Mouse (Mus musculus): ENCODE data around the gene Fam163b. TPM values are rescaled to one million over a fixed set of nuclear protein-coding genes. Genes with fewer than 3 reads are reported as not detected.

Fam163b gene
- polyA plus RNA-seq, 1 experiment from 2014 or later = 0.24 TPM

GRCm38 (mm10) chr2:27128990-27129389 is 13.3 kb downstream of the Fam163b start:
- 65% methylated on average over 3 of the region's 3 CpGs for WGBS

GRCm38 (mm10) chr2:27126496-27126895 is 15.8 kb downstream of the Fam163b start:
- Histone ChIP-seq H3K27me3 (no peaks in the 10 kb centered on the region; the same call in 1 of the 2 replicates), H3K9me3 (no peaks in the 10 kb centered on the region), H3K4me3 (no peak overlapping the region), H3K4me1 (peaks cover 25% of the 10 kb centered on the region), H3K36me3 (no peaks in the 10 kb centered on the region), H3K27ac (no peak overlapping the region), H3K9ac (no peak overlapping the region), H3K4me2 (no peak overlapping the region)
- 56% methylated on average over 4 of the region's 4 CpGs for WGBS
- ATAC-seq (ENCODE audit: insufficient number of reproducible peaks, insufficient read depth, low FRiP score, low TSS enrichment, low read depth) = no peak

More at GRCm38 (mm10) chr2:27128990-27129389, 13.3 kb downstream of the Fam163b start:
- H3K36me3 ChIP-seq = no peaks in the 10 kb centered on the region
- no peak for ATAC-seq (ENCODE audit: insufficient number of reproducible peaks, insufficient read depth, low FRiP score, low TSS enrichment, low read depth)
- no peak overlapping the region for H3K27ac ChIP-seq
- no peaks in the 10 kb centered on the region for H3K9me3 ChIP-seq
- H3K4me3 ChIP-seq = no peak overlapping the region
- H3K4me1 ChIP-seq = peaks cover 2% of the 10 kb centered on the region; the same call in 1 of the 2 replicates
- no peaks in the 10 kb centered on the region; the same call in 1 of the 2 replicates for H3K27me3 ChIP-seq
- no peak overlapping the region for H3K4me2 ChIP-seq
- H3K9ac ChIP-seq = no peak overlapping the region

- Histone ChIP-seq H3K4me3 (no peak overlapping the region), H3K4me1 (peaks cover 30% of the 10 kb centered on the region), H3K9ac (no peak overlapping the region), H3K27me3 (no peaks in the 10 kb centered on the region; the same call in 1 of the 2 replicates), H3K4me2 (no peak overlapping the region), H3K36me3 (no peaks in the 10 kb centered on the region), H3K9me3 (no peaks in the 10 kb centered on the region), H3K27ac (no peak overlapping the region)
- WGBS = 41% methylated on average over 10 of the region's 10 CpGs
- no peak for ATAC-seq (ENCODE audit: insufficient number of reproducible peaks, insufficient read depth, low FRiP score, low TSS enrichment, low read depth)
These were observed 16.3 kb downstream of the Fam163b start for GRCm38 (mm10) chr2:27125979-27126378.

- Histone ChIP-seq H3K27ac (peak overlapping the region; percentile 51; the same call in 1 of the 2 replicates), H3K9ac (no peak overlapping the region), H3K4me3 (no peak overlapping the region), H3K4me2 (no peak overlapping the region), H3K27me3 (peaks cover under 1% of the 10 kb centered on the region; the same call in 1 of the 2 replicates), H3K4me1 (peaks cover 39% of the 10 kb centered on the region), H3K9me3 (no peaks in the 10 kb centered on the region), H3K36me3 (no peaks in the 10 kb centered on the region)
- ATAC-seq (ENCODE audit: insufficient number of reproducible peaks, insufficient read depth, low FRiP score, low TSS enrichment, low read depth) = no peak
- 88% methylated on average over 4 of the region's 4 CpGs for WGBS
These were observed 19.2 kb downstream of the Fam163b start for GRCm38 (mm10) chr2:27123121-27123520.

GRCm38 (mm10) chr2:27122578-27122977 is 19.7 kb downstream of the Fam163b start:
- WGBS = 22% methylated on average over 9 of the region's 9 CpGs
- peak overlapping the region; percentile 51 for H3K27ac ChIP-seq
- ATAC-seq (ENCODE audit: insufficient number of reproducible peaks, insufficient read depth, low FRiP score, low TSS enrichment, low read depth) = peak; percentile 49; the same call in 1 of the 2 replicates

GRCm38 (mm10) chr2:27121626-27122355 is 20.5 kb downstream of the Fam163b start:
- H3K27ac ChIP-seq = peak overlapping the region; percentile 51
- peak overlapping the region; percentile 23; the same call in 1 of the 2 replicates for H3K4me2 ChIP-seq

More at GRCm38 (mm10) chr2:27122578-27122977, 19.7 kb downstream of the Fam163b start:
- Histone ChIP-seq H3K9me3 (no peaks in the 10 kb centered on the region), H3K4me3 (no peak overlapping the region), H3K27me3 (peaks cover 4% of the 10 kb centered on the region), H3K4me1 (peaks cover 39% of the 10 kb centered on the region), H3K9ac (0 out of 2 replicates have a peak overlapping the region, but pooled peaks have one; percentile 1), H3K4me2 (no peak overlapping the region), H3K36me3 (no peaks in the 10 kb centered on the region)

GRCm38 (mm10) chr2:27120241-27120641 is 22.1 kb downstream of the Fam163b start:
- WGBS = 77% methylated on average over 8 of the region's 8 CpGs
- H3K36me3 ChIP-seq = no peaks in the 10 kb centered on the region
- H3K27me3 ChIP-seq = peaks cover 4% of the 10 kb centered on the region
- peaks cover 37% of the 10 kb centered on the region for H3K4me1 ChIP-seq
- H3K4me2 ChIP-seq = no peak overlapping the region
- H3K4me3 ChIP-seq = no peak overlapping the region
- H3K9me3 ChIP-seq = no peaks in the 10 kb centered on the region
- ATAC-seq (ENCODE audit: insufficient number of reproducible peaks, insufficient read depth, low FRiP score, low TSS enrichment, low read depth) = no peak
- H3K27ac ChIP-seq = peak overlapping the region; percentile 7; the same call in 1 of the 2 replicates
- H3K9ac ChIP-seq = no peak overlapping the region

More at GRCm38 (mm10) chr2:27121626-27122355, 20.5 kb downstream of the Fam163b start:
- Histone ChIP-seq H3K9me3 (no peaks in the 10 kb centered on the region), H3K9ac (0 out of 2 replicates have a peak overlapping the region, but pooled peaks have one; percentile 1), H3K36me3 (no peaks in the 10 kb centered on the region), H3K27me3 (peaks cover 4% of the 10 kb centered on the region), H3K4me1 (peaks cover 39% of the 10 kb centered on the region), H3K4me3 (no peak overlapping the region)
- ATAC-seq (ENCODE audit: insufficient number of reproducible peaks, insufficient read depth, low FRiP score, low TSS enrichment, low read depth) = peak; percentile 38; the same call in 1 of the 2 replicates
- 14% methylated on average over 9 of the region's 9 CpGs for WGBS

GRCm38 (mm10) chr2:27119766-27120165 is 22.5 kb downstream of the Fam163b start:
- ATAC-seq (ENCODE audit: insufficient number of reproducible peaks, insufficient read depth, low FRiP score, low TSS enrichment, low read depth) = no peak
- H3K4me2 ChIP-seq = no peak overlapping the region
- no peak overlapping the region for H3K9ac ChIP-seq
- H3K4me1 ChIP-seq = peaks cover 37% of the 10 kb centered on the region
- H3K27ac ChIP-seq = peak overlapping the region; percentile 7; the same call in 1 of the 2 replicates
- 89% methylated on average over 2 of the region's 2 CpGs for WGBS
- no peaks in the 10 kb centered on the region for H3K36me3 ChIP-seq
- no peaks in the 10 kb centered on the region for H3K9me3 ChIP-seq
- H3K27me3 ChIP-seq = peaks cover 4% of the 10 kb centered on the region
- no peak overlapping the region for H3K4me3 ChIP-seq

GRCm38 (mm10) chr2:27118452-27118851 is 23.8 kb downstream of the Fam163b start:
- Histone ChIP-seq H3K4me1 (peaks cover 33% of the 10 kb centered on the region), H3K9ac (no peak overlapping the region), H3K27me3 (peaks cover 4% of the 10 kb centered on the region), H3K36me3 (no peaks in the 10 kb centered on the region), H3K4me2 (no peak overlapping the region), H3K4me3 (no peak overlapping the region), H3K9me3 (no peaks in the 10 kb centered on the region), H3K27ac (no peak overlapping the region)
- WGBS = 52% methylated on average over 4 of the region's 4 CpGs
- no peak for ATAC-seq (ENCODE audit: insufficient number of reproducible peaks, insufficient read depth, low FRiP score, low TSS enrichment, low read depth)

- no peak overlapping the region for H3K9ac ChIP-seq
- H3K4me2 ChIP-seq = no peak overlapping the region
- 88% methylated on average over 10 of the region's 10 CpGs for WGBS
- H3K9me3 ChIP-seq = no peaks in the 10 kb centered on the region
- H3K27me3 ChIP-seq = peaks cover 9% of the 10 kb centered on the region; the same call in 1 of the 2 replicates
- no peak overlapping the region for H3K27ac ChIP-seq
- ATAC-seq (ENCODE audit: insufficient number of reproducible peaks, insufficient read depth, low FRiP score, low TSS enrichment, low read depth) = no peak
- H3K4me3 ChIP-seq = no peak overlapping the region
- H3K4me1 ChIP-seq = no peaks in the 10 kb centered on the region
- H3K36me3 ChIP-seq = no peaks in the 10 kb centered on the region
These were observed 28.1 kb downstream of the Fam163b start for GRCm38 (mm10) chr2:27114169-27114568.

GRCm38 (mm10) chr2:27112585-27112984 is 29.7 kb downstream of the Fam163b start:
- no peaks in the 10 kb centered on the region for H3K36me3 ChIP-seq
- H3K4me2 ChIP-seq = no peak overlapping the region
- no peak for ATAC-seq (ENCODE audit: insufficient number of reproducible peaks, insufficient read depth, low FRiP score, low TSS enrichment, low read depth)
- H3K27ac ChIP-seq = no peak overlapping the region
- H3K9me3 ChIP-seq = no peaks in the 10 kb centered on the region
- no peaks in the 10 kb centered on the region for H3K4me1 ChIP-seq
- H3K4me3 ChIP-seq = no peak overlapping the region
- no peak overlapping the region for H3K9ac ChIP-seq
- WGBS = 84% methylated on average over 20 of the region's 20 CpGs
- H3K27me3 ChIP-seq = peaks cover 9% of the 10 kb centered on the region; the same call in 1 of the 2 replicates

- Histone ChIP-seq H3K36me3 (no peaks in the 10 kb centered on the region), H3K9me3 (no peaks in the 10 kb centered on the region), H3K4me3 (no peak overlapping the region), H3K4me1 (peaks cover 15% of the 10 kb centered on the region), H3K27me3 (peaks cover 12% of the 10 kb centered on the region), H3K4me2 (no peak overlapping the region), H3K27ac (no peak overlapping the region), H3K9ac (no peak overlapping the region)
- WGBS = 86% methylated on average over 5 of the region's 5 CpGs
- ATAC-seq (ENCODE audit: insufficient number of reproducible peaks, insufficient read depth, low FRiP score, low TSS enrichment, low read depth) = no peak
These were observed 33.2 kb downstream of the Fam163b start for GRCm38 (mm10) chr2:27109052-27109451.

Data from embryonic facial prominence, embryonic 13.5 days (tissue).